Mouse (Mus musculus) activated CD4-positive, CD25-positive, alpha-beta regulatory T cell, adult 4 months (primary cell): ENCODE measurements around the gene Kif26b. TPM values are rescaled to one million over a fixed set of nuclear protein-coding genes. Genes with fewer than 3 reads are reported as not detected.

Experiments used
- ATAC-seq: one replicate; pipeline ENCODE4 v1.8.0; 2017
- polyA plus RNA-seq, 2 experiments: library from polyadenylated mRNA; unstranded; fragments of 100-300 nt; shearing (Covaris generic); gene quantifications; one replicate each; pipeline ENCODE4 v1.2.1; 2017

Kif26b gene
- polyA plus RNA-seq, 2 experiments from 2014 or later: not detected

GRCm38 (mm10) chr1:178936976-178937375 lies 408.1 kb downstream of the Kif26b start:
- no peak for ATAC-seq

DNA sequence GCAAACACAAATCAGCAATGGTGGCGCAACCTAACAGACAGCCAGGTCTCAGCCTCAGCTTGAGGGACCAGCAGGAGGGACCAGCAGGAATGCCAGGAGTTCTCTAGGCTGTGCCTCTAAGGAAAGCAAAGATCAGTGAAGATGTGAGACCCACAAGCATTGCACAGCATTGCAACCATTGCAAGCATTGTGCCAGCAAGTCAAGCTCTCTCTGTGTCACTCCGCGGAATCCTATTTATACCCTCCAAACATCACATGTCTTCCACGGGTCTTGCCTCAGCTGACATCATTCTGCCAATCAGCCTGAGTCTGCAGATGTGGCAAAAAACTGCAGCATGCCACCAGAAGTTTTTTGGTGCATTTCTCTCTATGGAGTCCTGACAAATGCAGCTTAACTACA lies 411.4 kb downstream of the Kif26b start:
- no peak for ATAC-seq

DNA sequence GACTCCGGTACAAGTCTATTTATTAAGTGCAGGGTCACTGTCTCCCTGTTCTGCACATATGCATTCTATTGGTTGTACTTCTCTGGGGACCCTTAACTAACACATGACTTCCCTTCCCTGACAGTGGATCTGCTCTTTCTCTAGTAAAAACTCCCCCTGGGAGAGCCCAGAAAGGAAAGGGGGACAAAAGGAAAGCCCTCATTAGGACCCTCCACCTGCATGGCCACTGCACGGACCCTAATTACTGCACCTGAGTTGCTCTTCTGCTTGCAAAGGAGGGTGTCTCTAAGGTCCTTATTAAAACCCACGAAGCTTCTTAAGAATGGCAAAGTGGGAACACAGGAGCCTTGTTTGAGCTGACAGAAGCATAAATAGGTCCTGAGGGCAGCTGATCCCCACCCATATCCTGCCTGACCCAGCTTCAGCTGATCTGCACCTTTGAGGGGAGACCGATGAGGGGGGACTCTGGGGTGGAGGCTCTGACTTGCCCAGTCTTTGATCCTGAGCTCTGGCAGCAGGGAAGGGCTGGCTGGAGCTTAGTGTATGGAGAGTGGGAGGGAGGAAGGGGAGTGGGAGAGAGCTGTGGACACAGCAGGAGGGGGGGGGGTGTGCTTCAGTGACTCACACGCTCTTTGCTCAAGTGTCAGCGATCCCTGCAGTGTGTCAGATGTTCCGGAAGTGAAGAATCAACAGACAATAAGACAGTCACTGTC lies 413.5 kb downstream of the Kif26b start:
- ATAC-seq: no peak

DNA sequence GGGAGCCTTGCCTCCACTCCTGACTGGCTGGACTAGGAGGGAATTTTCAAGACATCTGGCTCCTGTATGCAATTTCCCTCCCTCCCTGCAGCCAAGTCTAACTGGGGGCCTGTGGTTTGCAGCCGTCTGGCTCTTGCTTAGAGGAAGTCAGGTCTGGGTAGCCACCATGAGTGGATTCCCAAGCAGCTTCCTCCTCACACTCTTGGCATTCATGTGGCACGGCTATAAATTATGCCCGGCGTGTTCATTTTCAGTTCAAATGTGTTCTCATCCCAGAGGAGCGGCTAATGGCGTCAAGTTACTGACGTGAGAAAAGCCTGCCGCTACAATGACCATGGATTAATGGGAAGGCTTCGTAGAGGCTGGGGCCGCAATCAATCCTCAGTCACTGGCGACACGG lies 424.0 kb downstream of the Kif26b start:
- ATAC-seq: no peak

- ATAC-seq: no peak
Measured at GRCm38 (mm10) chr1:178958641-178959040, 429.7 kb downstream of the Kif26b start.

DNA sequence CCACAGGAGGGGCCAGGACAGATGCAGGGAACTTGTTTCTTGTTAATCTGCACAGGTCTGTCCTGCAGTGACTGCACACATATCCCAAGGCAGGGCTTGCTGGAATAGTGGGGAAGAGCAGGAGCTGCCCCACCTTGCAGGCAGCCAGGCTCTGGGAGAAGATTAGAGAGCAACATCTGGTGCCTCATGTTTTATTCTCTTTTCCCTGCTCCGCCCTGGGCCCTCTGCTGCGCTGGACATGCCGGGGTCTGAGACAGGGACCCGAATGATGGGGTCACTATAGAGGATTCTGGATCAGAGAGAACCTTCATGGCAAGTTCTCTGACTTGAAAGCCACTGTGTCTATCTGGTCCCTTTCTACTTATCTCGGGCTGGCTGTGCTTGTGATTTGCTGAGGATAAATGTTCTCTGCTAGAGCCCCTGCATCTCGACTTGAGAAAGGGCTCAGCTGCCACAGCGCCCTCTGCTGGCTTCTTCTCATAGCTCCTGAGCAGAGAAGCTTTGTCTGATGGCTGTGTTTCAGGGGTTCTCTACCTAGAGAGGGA lies 431.2 kb downstream of the Kif26b start:
- ATAC-seq: no peak

DNA sequence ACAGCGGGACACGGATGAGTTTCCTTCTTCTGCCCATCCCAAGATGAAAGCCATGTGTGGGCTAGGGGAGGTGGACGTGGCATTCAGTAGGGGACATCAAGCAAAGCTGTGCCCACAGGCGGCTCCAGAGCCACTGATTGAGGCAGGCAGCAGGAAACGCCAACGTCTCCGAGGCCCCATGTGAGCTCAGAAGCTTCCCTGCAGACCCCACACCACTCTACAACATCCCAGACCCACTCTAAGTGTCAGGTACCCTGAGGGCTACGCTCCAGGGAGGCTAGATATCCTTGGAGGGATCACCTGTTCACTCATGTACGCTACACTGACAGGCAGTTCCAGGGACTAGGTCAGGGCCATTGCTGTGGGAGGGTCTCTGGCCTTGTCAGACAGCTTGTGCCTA lies 432.7 kb downstream of the Kif26b start:
- no peak for ATAC-seq

DNA sequence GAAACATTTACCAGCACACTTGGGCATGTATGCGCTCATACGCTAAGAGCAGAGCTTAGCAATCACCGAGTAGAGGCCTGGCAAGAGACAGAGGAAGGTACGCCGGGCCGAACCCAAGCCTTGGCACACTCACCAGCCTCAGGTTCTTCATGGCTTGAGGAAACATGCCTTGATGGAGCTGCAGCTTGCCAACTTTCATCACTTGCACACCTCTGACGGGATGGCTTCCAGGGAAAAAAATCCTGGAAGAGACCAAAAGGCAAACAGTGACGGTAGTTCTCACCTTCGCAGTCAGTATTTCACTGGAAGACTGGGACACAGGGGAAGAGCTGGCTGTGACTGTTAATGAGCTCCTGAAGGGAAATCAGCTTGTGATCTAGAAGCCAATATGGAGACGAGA lies 443.1 kb downstream of the Kif26b start:
- no peak for ATAC-seq

DNA sequence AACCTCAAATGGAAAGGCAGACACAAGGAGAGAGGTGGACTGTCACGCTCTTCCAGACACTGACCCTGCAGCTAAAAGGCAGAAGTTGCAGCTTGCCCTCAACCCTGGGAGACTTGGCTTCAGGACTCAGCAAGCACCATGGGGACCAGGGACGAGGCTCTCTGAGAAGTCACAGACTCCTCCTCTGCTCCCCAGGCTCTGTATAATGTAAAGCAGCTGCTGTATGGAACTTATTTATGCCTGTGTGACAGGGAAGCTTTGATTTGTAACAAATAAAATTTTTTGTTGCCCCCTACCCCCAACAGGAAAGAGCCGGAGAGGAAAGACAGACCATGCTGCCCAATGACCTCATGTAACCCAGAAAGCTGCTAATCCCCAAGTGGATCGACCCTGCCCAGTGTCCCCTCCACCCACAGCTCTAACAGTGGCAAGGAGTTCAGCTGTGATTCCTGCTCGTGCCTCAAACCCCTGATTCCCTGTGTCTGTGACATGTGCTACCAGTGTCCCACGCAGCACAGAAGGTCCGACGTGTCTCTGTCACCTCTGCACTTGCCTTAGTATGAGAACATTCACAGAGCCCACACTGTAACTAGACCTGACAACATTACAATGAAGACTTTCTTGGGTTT lies 449.8 kb downstream of the Kif26b start:
- ATAC-seq: no peak

- ATAC-seq: no peak
Measured at GRCm38 (mm10) chr1:178980185-178980584, 451.3 kb downstream of the Kif26b start.

GRCm38 (mm10) chr1:178981641-178982040 lies 452.7 kb downstream of the Kif26b start:
- ATAC-seq: no peak

DNA sequence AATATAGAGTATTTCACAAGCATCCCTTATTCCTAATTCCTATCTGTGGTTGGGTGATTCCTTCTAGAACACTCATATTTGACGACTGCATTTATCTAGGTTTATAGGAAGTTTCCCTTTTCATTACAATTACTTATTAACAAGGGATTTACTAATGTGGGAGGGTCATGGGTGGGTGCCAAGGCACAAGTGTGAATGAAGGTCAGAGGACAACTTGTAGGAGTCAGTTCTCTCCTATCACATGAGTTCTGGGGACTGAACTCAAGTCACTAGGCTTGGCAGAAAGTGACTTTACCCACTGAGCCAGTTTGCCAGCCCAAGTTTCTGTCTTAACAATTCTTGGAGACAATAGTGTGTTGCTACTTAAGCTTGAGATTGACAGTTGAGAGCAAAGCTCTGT lies 459.3 kb downstream of the Kif26b start:
- ATAC-seq: no peak

Other genes with a start within 250 kb of the Kif26b start
- 100 to 1,000 TPM; 176 to 202 TPM for gene Cox20, start 210.0 kb upstream of the Kif26b start, polyA plus RNA-seq
- 100 to 1,000 TPM in 1 of 2 experiments, 10 to 100 TPM in 1; 91.3 to 137 TPM for gene Hnrnpu, start 191.3 kb upstream of the Kif26b start, polyA plus RNA-seq
- gene Efcab2, start 123.0 kb upstream of the Kif26b start, polyA plus RNA-seq: 1 to 10 TPM; 3.6 to 5.4 TPM